Mouse (Mus musculus): ENCODE measurements at regions not wholly inside any gene's neighbourhood (a gene's known extent, or its start where the extent isn't known, plus 50 kb on each side); places are given as distances from the start of the nearest gene placed in this dataset.

DNA sequence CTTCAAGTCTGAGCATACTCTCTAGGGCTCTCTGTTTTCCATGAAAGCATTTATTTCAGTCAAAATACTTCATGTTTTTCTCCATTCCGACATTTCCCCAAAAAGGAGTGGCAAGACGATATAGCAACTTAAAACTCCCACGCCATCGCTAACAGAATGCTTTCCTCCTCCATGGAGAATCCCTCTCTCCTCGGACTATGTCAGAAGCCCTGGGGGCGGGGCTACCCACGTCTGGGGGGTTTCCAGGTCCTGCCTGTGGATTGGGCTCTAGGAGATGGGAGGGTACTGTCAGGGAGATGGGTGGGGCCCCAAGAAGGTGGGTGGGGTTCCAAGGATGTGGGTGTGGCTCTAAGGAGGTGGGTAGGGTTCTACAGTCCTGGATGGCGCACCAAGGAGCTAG lies 243.2 kb upstream of the Zfp507 start:
- TF ChIP-seq USF1 (IDR thresholded peaks at IDR 0.05; ENCODE audit: low read depth): no peak
- TF ChIP-seq MYOD1 (IDR thresholded peaks at IDR 0.05; ENCODE audit: control insufficient read depth, insufficient read length, low read depth): no peak
- TF ChIP-seq FOSL1 (IDR thresholded peaks at IDR 0.05; ENCODE audit: insufficient read depth, low read length, poor library complexity, severe bottlenecking): no peak
- TF ChIP-seq CEBPB (IDR thresholded peaks at IDR 0.05; ENCODE audit: low read depth): no peak
- no peak for TF ChIP-seq MAX (IDR thresholded peaks at IDR 0.05)
- TF ChIP-seq MYOG (IDR thresholded peaks at IDR 0.05; ENCODE audit: control insufficient read depth, extremely low read depth, insufficient read length): no peak
- TF ChIP-seq CTCF (IDR thresholded peaks at IDR 0.05; ENCODE audit: control insufficient read depth, insufficient read depth, insufficient read length): no peak
- Histone ChIP-seq H3K27me3 (ENCODE audit: control insufficient read depth, insufficient read depth, insufficient read length) (no peaks in the 10 kb centered on the region), H3K79me3 (ENCODE audit: low read depth) (no peaks in the 10 kb centered on the region), H3K79me2 (ENCODE audit: control insufficient read depth, insufficient read depth) (no peaks in the 10 kb centered on the region), H3K4me3 (ENCODE audit: insufficient read depth, poor library complexity, severe bottlenecking) (no peak overlapping the region), H3ac (ENCODE audit: control insufficient read depth, insufficient read length, low read depth) (no peak overlapping the region), H3K36me3 (ENCODE audit: control insufficient read depth, insufficient read depth) (no peaks in the 10 kb centered on the region)

- TF ChIP-seq MYOG (IDR thresholded peaks at IDR 0.05; ENCODE audit: control insufficient read depth, extremely low read depth, insufficient read length) (no peak), MYOD1 (IDR thresholded peaks at IDR 0.05; ENCODE audit: control insufficient read depth, insufficient read length, low read depth) (no peak), FOSL1 (IDR thresholded peaks at IDR 0.05; ENCODE audit: insufficient read depth, low read length, poor library complexity, severe bottlenecking) (no peak), CTCF (IDR thresholded peaks at IDR 0.05; ENCODE audit: control insufficient read depth, insufficient read depth, insufficient read length) (no peak), MAX (IDR thresholded peaks at IDR 0.05) (no peak), USF1 (IDR thresholded peaks at IDR 0.05; ENCODE audit: low read depth) (no peak), CEBPB (IDR thresholded peaks at IDR 0.05; ENCODE audit: low read depth) (no peak)
- Histone ChIP-seq H3K79me2 (ENCODE audit: control insufficient read depth, insufficient read depth) (no peaks in the 10 kb centered on the region), H3ac (ENCODE audit: control insufficient read depth, insufficient read length, low read depth) (no peak overlapping the region)
These were observed 229.1 kb upstream of the Zfp507 start for GRCm38 (mm10) chr7:36031881-36032280.

GRCm38 (mm10) chr7:36023015-36023414 lies 220.2 kb upstream of the Zfp507 start:
- H3K79me3 ChIP-seq (ENCODE audit: low read depth): no peaks in the 10 kb centered on the region
- H3K27me3 ChIP-seq (ENCODE audit: control insufficient read depth, insufficient read depth, insufficient read length): no peaks in the 10 kb centered on the region
- H3K79me2 ChIP-seq (ENCODE audit: control insufficient read depth, insufficient read depth): no peaks in the 10 kb centered on the region
- no peak for TF ChIP-seq MYOD1 (IDR thresholded peaks at IDR 0.05; ENCODE audit: control insufficient read depth, insufficient read length, low read depth)
- no peak for TF ChIP-seq FOSL1 (IDR thresholded peaks at IDR 0.05; ENCODE audit: insufficient read depth, low read length, poor library complexity, severe bottlenecking)
- TF ChIP-seq CEBPB (IDR thresholded peaks at IDR 0.05; ENCODE audit: low read depth): no peak
- no peak for TF ChIP-seq MYOG (IDR thresholded peaks at IDR 0.05; ENCODE audit: control insufficient read depth, extremely low read depth, insufficient read length)
- TF ChIP-seq MAX (IDR thresholded peaks at IDR 0.05): no peak
- TF ChIP-seq USF1 (IDR thresholded peaks at IDR 0.05; ENCODE audit: low read depth): no peak
- no peak for TF ChIP-seq CTCF (IDR thresholded peaks at IDR 0.05; ENCODE audit: control insufficient read depth, insufficient read depth, insufficient read length)
- H3K4me3 ChIP-seq (ENCODE audit: insufficient read depth, poor library complexity, severe bottlenecking): no peak overlapping the region
- no peaks in the 10 kb centered on the region for H3K36me3 ChIP-seq (ENCODE audit: control insufficient read depth, insufficient read depth)
- no peak overlapping the region for H3ac ChIP-seq (ENCODE audit: control insufficient read depth, insufficient read length, low read depth)

More at GRCm38 (mm10) chr7:36031881-36032280, 229.1 kb upstream of the Zfp507 start:
- H3K27me3 ChIP-seq (ENCODE audit: control insufficient read depth, insufficient read depth, insufficient read length): no peaks in the 10 kb centered on the region
- H3K36me3 ChIP-seq (ENCODE audit: control insufficient read depth, insufficient read depth): no peaks in the 10 kb centered on the region
- no peaks in the 10 kb centered on the region for H3K79me3 ChIP-seq (ENCODE audit: low read depth)
- no peak overlapping the region for H3K4me3 ChIP-seq (ENCODE audit: insufficient read depth, poor library complexity, severe bottlenecking)

DNA sequence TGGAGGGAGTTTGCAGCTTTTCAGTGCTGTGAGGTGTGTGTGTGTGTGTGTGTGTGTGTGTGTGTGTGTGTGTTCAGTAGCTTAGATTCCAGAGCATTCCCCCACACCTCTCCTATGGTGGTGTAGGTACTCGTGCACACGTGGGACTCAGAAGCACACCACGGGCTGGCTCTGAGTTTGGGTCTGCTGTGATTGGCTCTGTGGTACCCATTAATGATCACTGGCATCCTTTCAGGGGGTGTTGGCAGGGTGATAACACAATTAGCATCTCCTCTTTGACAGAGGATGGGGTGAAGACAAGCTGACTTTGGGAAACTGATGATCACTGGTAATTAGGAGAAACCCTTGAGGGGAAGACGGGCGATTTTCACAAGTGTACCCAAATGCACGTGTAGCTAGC lies 219.7 kb upstream of the Zfp507 start:
- Histone ChIP-seq H3K4me3 (ENCODE audit: insufficient read depth, poor library complexity, severe bottlenecking) (no peak overlapping the region), H3K27me3 (ENCODE audit: control insufficient read depth, insufficient read depth, insufficient read length) (no peaks in the 10 kb centered on the region), H3K79me3 (ENCODE audit: low read depth) (no peaks in the 10 kb centered on the region), H3K79me2 (ENCODE audit: control insufficient read depth, insufficient read depth) (no peaks in the 10 kb centered on the region), H3ac (ENCODE audit: control insufficient read depth, insufficient read length, low read depth) (no peak overlapping the region), H3K36me3 (ENCODE audit: control insufficient read depth, insufficient read depth) (no peaks in the 10 kb centered on the region)
- TF ChIP-seq FOSL1 (IDR thresholded peaks at IDR 0.05; ENCODE audit: insufficient read depth, low read length, poor library complexity, severe bottlenecking) (no peak), MYOG (IDR thresholded peaks at IDR 0.05; ENCODE audit: control insufficient read depth, extremely low read depth, insufficient read length) (no peak), MYOD1 (IDR thresholded peaks at IDR 0.05; ENCODE audit: control insufficient read depth, insufficient read length, low read depth) (no peak), CTCF (IDR thresholded peaks at IDR 0.05; ENCODE audit: control insufficient read depth, insufficient read depth, insufficient read length) (no peak), USF1 (IDR thresholded peaks at IDR 0.05; ENCODE audit: low read depth) (no peak), CEBPB (IDR thresholded peaks at IDR 0.05; ENCODE audit: low read depth) (no peak), MAX (IDR thresholded peaks at IDR 0.05) (no peak)

DNA sequence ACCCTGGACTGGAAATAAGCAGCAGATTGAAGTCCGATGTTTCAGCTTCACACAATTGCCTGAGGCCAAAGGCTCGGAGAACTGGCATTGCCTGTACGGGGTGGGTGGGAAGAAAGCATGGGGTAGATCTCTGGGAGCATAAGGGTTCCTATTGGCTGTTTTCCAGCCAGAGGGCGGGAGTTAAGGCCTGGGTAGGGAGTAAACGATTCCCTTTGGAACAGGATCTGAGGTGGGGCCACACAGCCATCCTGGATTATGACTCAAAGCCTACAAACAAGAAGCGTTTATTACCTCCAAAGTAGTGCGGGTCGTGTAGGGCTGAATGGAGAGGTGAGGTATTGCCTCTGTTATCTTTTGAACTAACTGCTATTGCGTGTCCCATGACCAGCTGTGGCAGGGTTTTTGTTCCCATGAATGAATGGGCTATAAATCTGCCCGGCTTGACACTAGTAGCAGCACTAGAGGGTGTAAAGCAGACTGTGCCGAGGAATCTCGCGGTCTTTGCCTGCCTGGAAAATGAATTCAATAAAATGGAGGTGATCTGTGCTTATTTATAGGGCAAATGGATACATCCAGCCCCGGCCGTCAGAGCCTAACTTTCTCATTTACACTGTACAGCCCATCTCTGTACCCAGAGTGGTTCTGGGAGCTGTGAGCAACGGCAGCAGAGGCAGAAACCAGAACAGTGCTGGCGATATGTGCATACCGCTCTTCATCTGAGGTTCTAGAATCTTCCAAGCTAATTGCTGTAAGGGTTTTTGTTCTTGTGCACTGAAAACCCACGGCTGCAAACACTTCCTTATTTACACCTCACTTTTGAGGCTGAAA lies 214.3 kb upstream of the Zfp507 start:
- Histone ChIP-seq H3K36me3 (ENCODE audit: control insufficient read depth, insufficient read depth) (no peaks in the 10 kb centered on the region), H3K27me3 (ENCODE audit: control insufficient read depth, insufficient read depth, insufficient read length) (peaks cover 5% of the 10 kb centered on the region), H3ac (ENCODE audit: control insufficient read depth, insufficient read length, low read depth) (no peak overlapping the region), H3K79me3 (ENCODE audit: low read depth) (no peaks in the 10 kb centered on the region), H3K79me2 (ENCODE audit: control insufficient read depth, insufficient read depth) (no peaks in the 10 kb centered on the region), H3K4me3 (ENCODE audit: insufficient read depth, poor library complexity, severe bottlenecking) (no peak overlapping the region)
- TF ChIP-seq CEBPB (IDR thresholded peaks at IDR 0.05; ENCODE audit: low read depth) (no peak), CTCF (IDR thresholded peaks at IDR 0.05; ENCODE audit: control insufficient read depth, insufficient read depth, insufficient read length) (no peak), FOSL1 (IDR thresholded peaks at IDR 0.05; ENCODE audit: insufficient read depth, low read length, poor library complexity, severe bottlenecking) (no peak), USF1 (IDR thresholded peaks at IDR 0.05; ENCODE audit: low read depth) (no peak), MYOG (IDR thresholded peaks at IDR 0.05; ENCODE audit: control insufficient read depth, extremely low read depth, insufficient read length) (no peak), MYOD1 (IDR thresholded peaks at IDR 0.05; ENCODE audit: control insufficient read depth, insufficient read length, low read depth) (no peak), MAX (IDR thresholded peaks at IDR 0.05) (no peak)
